Mouse (Mus musculus) hindlimb bud, embryonic 11.5 days (tissue): ENCODE measurements at regions not wholly inside any gene's neighbourhood (a gene's known extent, or its start where the extent isn't known, plus 50 kb on each side); places are given as distances from the start of the nearest gene placed in this dataset.
A peak's percentile ranks its signal among the peaks of the same experiment; 100 is the strongest.

Experiments used
- DNase-seq: peaks from one replicate; pipeline ENCODE4 v3.0.0-alpha.2; 2012; ENCODE audit warnings: low read depth, low spot score; ENCODE audit errors: extremely low spot score

GRCm38 (mm10) chr5:9954652-9955051 is 229.7 kb upstream of the Grm3 start:
- peak; percentile 53 for DNase-seq

- DNase-seq, result no peak
Observed at GRCm38 (mm10) chr5:9938746-9939145, 213.8 kb upstream of the Grm3 start.

- no peak for DNase-seq
Observed at GRCm38 (mm10) chr5:9912936-9913335, 188.0 kb upstream of the Grm3 start.

GRCm38 (mm10) chr5:9911783-9912182 is 186.8 kb upstream of the Grm3 start:
- DNase-seq, result no peak

- DNase-seq, result no peak
Observed at GRCm38 (mm10) chr5:9911089-9911473, 186.1 kb upstream of the Grm3 start.

GRCm38 (mm10) chr5:9910452-9911088 is 185.6 kb upstream of the Grm3 start:
- no peak for DNase-seq

- DNase-seq, result no peak
Observed at GRCm38 (mm10) chr5:9895297-9895696, 170.3 kb upstream of the Grm3 start.

GRCm38 (mm10) chr5:9878063-9878462 is 153.1 kb upstream of the Grm3 start:
- no peak for DNase-seq

GRCm38 (mm10) chr5:9869091-9869490 is 144.1 kb upstream of the Grm3 start:
- DNase-seq, result no peak

- DNase-seq, result no peak
Observed at GRCm38 (mm10) chr5:9829750-9830149, 104.8 kb upstream of the Grm3 start.

- DNase-seq, result no peak
Observed at GRCm38 (mm10) chr5:9801707-9802106, 76.7 kb upstream of the Grm3 start.

- no peak for DNase-seq
Observed at GRCm38 (mm10) chr5:9781107-9781506, 56.1 kb upstream of the Grm3 start.
